Mouse (Mus musculus): ENCODE results near the gene Foxi1. TPM values are rescaled to one million over a fixed set of nuclear protein-coding genes. Genes with fewer than 3 reads are reported as not detected.
"Not testable (repeated sequence)": the region's sequence is repeated elsewhere in the genome, so short reads cannot be mapped to it uniquely, and the experiment has no call there.

The Foxi1 gene
- polyA plus RNA-seq (2014; fragmentation: Nextera tagmentation; extraction: Ambion mirVana), result not detected in 2 replicates

GRCm38 (mm10) chr11:34207989-34208388 lies at the start of gene Foxi1:
Gene Foxi1 (minus strand): TSS chr11:34208089.
- H3K27ac ChIP-seq (ENCODE audit: low read depth, low read length), result no peak within 1 kb of the TSS
- H3K4me3 ChIP-seq (ENCODE audit: low read depth, low read length), result no peak within 1 kb of the TSS
- 78% methylated on average over 10 of the region's 10 CpGs for WGBS (ENCODE audit: insufficient replicate concordance)
- H3K27me3 ChIP-seq (ENCODE audit: control insufficient read depth, insufficient read depth, low read length), result no peaks in the 10 kb centered on the region
- no peaks in the 10 kb centered on the region for H3K4me1 ChIP-seq (ENCODE audit: control insufficient read depth, insufficient read depth, low read length)
- no peaks in the 10 kb centered on the region for H3K36me3 ChIP-seq (ENCODE audit: control insufficient read depth, insufficient read depth, low read length)
- no peaks in the 10 kb centered on the region for H3K9me3 ChIP-seq (replicated peaks; ENCODE audit: control insufficient read depth, low read length)
- no peak within 1 kb of the TSS for H3K9ac ChIP-seq (ENCODE audit: low read depth, low read length)
- H3K4me2 ChIP-seq, result no peak within 1 kb of the TSS
- no peak for ATAC-seq (replicated peaks; ENCODE audit: insufficient number of reproducible peaks, low FRiP score, low TSS enrichment)

- Histone ChIP-seq H3K27me3 (ENCODE audit: control insufficient read depth, insufficient read depth, low read length) (no peaks in the 10 kb centered on the region), H3K36me3 (ENCODE audit: control insufficient read depth, insufficient read depth, low read length) (no peaks in the 10 kb centered on the region), H3K4me3 (ENCODE audit: low read depth, low read length) (no peak overlapping the region), H3K4me2 (no peak overlapping the region), H3K9me3 (replicated peaks; ENCODE audit: control insufficient read depth, low read length) (no peaks in the 10 kb centered on the region), H3K27ac (ENCODE audit: low read depth, low read length) (no peak overlapping the region), H3K9ac (ENCODE audit: low read depth, low read length) (no peak overlapping the region), H3K4me1 (ENCODE audit: control insufficient read depth, insufficient read depth, low read length) (no peaks in the 10 kb centered on the region)
- WGBS (ENCODE audit: insufficient replicate concordance), result 28% methylated on average over 6 of the region's 6 CpGs
- ATAC-seq (replicated peaks; ENCODE audit: insufficient number of reproducible peaks, low FRiP score, low TSS enrichment), result no peak
Measured at GRCm38 (mm10) chr11:34242979-34243378, 35.1 kb upstream of the Foxi1 start.

DNA sequence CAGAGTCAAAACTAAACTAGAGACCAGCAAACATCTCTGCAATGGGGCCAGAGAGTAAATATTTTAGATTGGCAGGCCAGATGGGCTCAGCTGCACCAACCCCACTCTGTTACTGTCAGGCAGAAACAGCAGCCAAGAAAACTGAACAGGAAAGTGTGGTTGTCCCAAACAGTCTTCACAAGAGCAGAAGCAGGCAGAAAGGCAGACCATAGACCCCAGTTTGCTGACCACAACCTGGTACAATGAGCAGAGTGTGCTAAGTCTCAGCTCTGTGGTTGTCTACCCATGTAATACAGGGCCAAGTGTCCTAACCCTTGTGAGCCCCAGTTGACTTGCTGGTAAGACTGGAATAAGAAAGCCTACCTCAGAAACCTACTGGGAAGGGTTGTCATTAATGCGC lies 32.4 kb upstream of the Foxi1 start:
- H3K36me3 ChIP-seq (ENCODE audit: control insufficient read depth, insufficient read depth, low read length), result no peaks in the 10 kb centered on the region
- WGBS (ENCODE audit: insufficient replicate concordance), result 95% methylated on average over 1 of the region's 1 CpGs
- no peaks in the 10 kb centered on the region for H3K4me1 ChIP-seq (ENCODE audit: control insufficient read depth, insufficient read depth, low read length)

DNA sequence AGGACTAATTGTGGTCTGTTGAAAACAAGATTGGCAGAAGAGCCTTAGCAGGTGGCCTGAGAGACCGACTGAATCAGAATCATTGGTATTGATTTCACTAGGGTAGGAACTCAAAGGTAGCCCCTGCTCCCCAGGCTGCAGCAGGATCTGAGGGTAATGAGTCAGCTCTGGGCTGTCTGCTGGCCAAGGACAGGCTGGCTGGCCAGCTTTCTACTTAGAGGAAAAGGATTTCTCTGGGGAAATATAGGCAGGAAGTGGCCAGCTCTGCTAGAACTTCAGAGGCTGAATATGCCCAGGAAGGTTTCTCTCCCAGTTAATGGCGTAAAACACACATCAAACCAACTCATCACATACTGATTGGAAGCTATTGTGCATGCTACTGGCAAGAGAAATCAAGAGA lies 31.8 kb upstream of the Foxi1 start:
- ATAC-seq (replicated peaks; ENCODE audit: insufficient number of reproducible peaks, low FRiP score, low TSS enrichment), result no peak
- Histone ChIP-seq H3K36me3 (ENCODE audit: control insufficient read depth, insufficient read depth, low read length) (no peaks in the 10 kb centered on the region), H3K4me3 (ENCODE audit: low read depth, low read length) (no peak overlapping the region), H3K4me1 (ENCODE audit: control insufficient read depth, insufficient read depth, low read length) (no peaks in the 10 kb centered on the region), H3K27me3 (ENCODE audit: control insufficient read depth, insufficient read depth, low read length) (no peaks in the 10 kb centered on the region), H3K27ac (ENCODE audit: low read depth, low read length) (no peak overlapping the region), H3K9ac (ENCODE audit: low read depth, low read length) (no peak overlapping the region), H3K4me2 (no peak overlapping the region), H3K9me3 (replicated peaks; ENCODE audit: control insufficient read depth, low read length) (no peaks in the 10 kb centered on the region)
- WGBS (ENCODE audit: insufficient replicate concordance), result 80% methylated on average over 2 of the region's 2 CpGs

More for the DNA sequence above, 32.4 kb upstream of the Foxi1 start:
- Histone ChIP-seq H3K27me3 (ENCODE audit: control insufficient read depth, insufficient read depth, low read length) (no peaks in the 10 kb centered on the region), H3K27ac (ENCODE audit: low read depth, low read length) (no peak overlapping the region), H3K4me2 (no peak overlapping the region), H3K9ac (ENCODE audit: low read depth, low read length) (no peak overlapping the region), H3K4me3 (ENCODE audit: low read depth, low read length) (no peak overlapping the region), H3K9me3 (replicated peaks; ENCODE audit: control insufficient read depth, low read length) (no peaks in the 10 kb centered on the region)
- no peak for ATAC-seq (replicated peaks; ENCODE audit: insufficient number of reproducible peaks, low FRiP score, low TSS enrichment)

DNA sequence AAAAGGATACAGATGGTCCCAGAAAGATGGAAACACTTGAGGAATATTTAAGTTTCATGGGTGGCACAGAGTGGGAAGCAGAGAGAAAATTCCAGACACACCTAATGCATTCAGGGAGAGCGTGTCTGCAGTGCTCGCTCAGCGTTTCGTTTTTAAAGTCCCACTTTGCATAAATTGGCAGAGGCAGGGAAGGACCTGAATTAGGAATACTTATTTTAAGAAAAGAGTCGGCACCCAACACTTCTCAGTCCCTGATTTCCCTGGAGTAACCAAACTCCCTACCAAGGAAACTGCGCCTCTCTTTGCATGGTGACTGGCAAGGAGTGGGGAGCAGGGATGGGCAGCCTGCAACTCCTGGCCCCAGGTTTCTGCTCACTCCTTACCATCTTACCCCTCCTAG lies 29.0 kb upstream of the Foxi1 start:
- no peak overlapping the region for H3K4me3 ChIP-seq (ENCODE audit: low read depth, low read length)
- no peak overlapping the region for H3K27ac ChIP-seq (ENCODE audit: low read depth, low read length)
- ATAC-seq (replicated peaks; ENCODE audit: insufficient number of reproducible peaks, low FRiP score, low TSS enrichment), result no peak
- H3K27me3 ChIP-seq (ENCODE audit: control insufficient read depth, insufficient read depth, low read length), result no peaks in the 10 kb centered on the region
- WGBS (ENCODE audit: insufficient replicate concordance), result 89% methylated on average over 6 of the region's 6 CpGs
- H3K9ac ChIP-seq (ENCODE audit: low read depth, low read length), result no peak overlapping the region
- no peak overlapping the region for H3K4me2 ChIP-seq
- H3K9me3 ChIP-seq (replicated peaks; ENCODE audit: control insufficient read depth, low read length), result no peaks in the 10 kb centered on the region
- H3K4me1 ChIP-seq (ENCODE audit: control insufficient read depth, insufficient read depth, low read length), result no peaks in the 10 kb centered on the region
- H3K36me3 ChIP-seq (ENCODE audit: control insufficient read depth, insufficient read depth, low read length), result no peaks in the 10 kb centered on the region

DNA sequence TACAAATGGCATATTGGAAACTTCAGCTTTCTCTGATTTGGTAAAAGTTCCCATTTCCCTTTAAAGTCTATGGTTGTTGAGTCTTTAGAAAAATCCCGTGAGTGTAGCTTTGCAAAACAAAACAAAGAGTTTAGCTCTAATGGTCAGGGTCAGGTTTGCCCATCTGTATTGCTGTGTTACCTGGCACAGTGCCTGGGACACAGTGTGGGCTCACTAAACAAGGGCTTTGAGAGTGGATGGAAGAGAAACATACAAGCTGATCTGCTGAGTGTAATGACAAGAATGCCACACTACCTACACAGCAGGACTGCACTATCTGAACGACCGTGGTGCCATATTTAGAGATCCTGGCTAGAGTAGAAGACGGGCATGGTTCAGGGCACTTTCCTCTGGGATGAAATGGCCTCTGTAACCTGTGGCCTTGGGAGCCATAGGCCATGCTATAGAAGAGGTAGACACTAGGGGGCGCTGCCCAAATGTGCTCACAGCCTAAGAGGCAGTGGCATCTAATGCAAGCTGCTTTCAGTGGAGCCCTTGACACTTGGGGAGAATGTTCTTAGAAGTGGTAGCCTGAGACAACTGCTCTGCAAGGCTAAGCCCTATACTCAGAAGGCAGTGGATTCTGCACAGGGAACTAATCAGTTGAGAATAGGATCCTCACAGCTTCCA lies 28.3 kb upstream of the Foxi1 start:
- 51% methylated on average over 5 of the region's 5 CpGs for WGBS (ENCODE audit: insufficient replicate concordance)
- no peak for ATAC-seq (replicated peaks; ENCODE audit: insufficient number of reproducible peaks, low FRiP score, low TSS enrichment)
- no peaks in the 10 kb centered on the region for H3K9me3 ChIP-seq (replicated peaks; ENCODE audit: control insufficient read depth, low read length)

DNA sequence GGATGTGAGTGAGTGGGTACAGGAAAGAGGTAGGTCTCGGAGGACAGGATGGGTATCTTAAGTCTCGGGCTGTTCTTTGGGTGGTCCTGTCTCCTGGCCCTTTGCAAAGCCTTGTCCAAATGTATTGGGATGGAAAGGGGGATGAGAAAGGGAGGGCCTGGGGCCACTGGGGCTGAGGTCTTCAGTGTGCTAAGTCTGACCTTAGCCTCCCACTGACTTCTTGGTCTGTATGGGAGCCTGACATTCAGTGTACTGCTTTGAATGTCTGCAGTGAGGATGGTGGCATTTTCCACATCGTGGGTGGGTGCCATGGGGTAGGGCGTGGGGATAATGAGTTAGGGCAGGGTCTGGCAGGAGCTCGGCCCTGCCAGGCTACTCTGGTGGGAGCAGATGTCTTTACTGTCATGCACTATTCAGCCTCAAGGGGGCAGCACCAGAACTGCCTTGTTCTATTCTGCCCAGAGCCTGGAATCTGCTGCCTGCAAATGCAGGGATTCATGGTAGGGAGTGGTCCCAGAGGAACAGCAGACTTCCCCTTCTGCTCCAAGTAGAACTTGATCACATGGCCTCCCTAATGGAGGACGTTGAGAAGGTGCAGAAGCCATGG lies 21.0 kb upstream of the Foxi1 start:
- Histone ChIP-seq H3K4me3 (ENCODE audit: low read depth, low read length) (no peak overlapping the region), H3K4me2 (no peak overlapping the region), H3K27ac (ENCODE audit: low read depth, low read length) (no peak overlapping the region), H3K36me3 (ENCODE audit: control insufficient read depth, insufficient read depth, low read length) (no peaks in the 10 kb centered on the region), H3K9ac (ENCODE audit: low read depth, low read length) (no peak overlapping the region), H3K4me1 (ENCODE audit: control insufficient read depth, insufficient read depth, low read length) (no peaks in the 10 kb centered on the region), H3K27me3 (ENCODE audit: control insufficient read depth, insufficient read depth, low read length) (no peaks in the 10 kb centered on the region), H3K9me3 (replicated peaks; ENCODE audit: control insufficient read depth, low read length) (no peaks in the 10 kb centered on the region)
- 39% methylated on average over 6 of the region's 6 CpGs for WGBS (ENCODE audit: insufficient replicate concordance)
- ATAC-seq (replicated peaks; ENCODE audit: insufficient number of reproducible peaks, low FRiP score, low TSS enrichment), result no peak

More for the DNA sequence above, 28.3 kb upstream of the Foxi1 start:
- H3K36me3 ChIP-seq (ENCODE audit: control insufficient read depth, insufficient read depth, low read length), result no peaks in the 10 kb centered on the region
- H3K4me3 ChIP-seq (ENCODE audit: low read depth, low read length), result no peak overlapping the region
- H3K4me1 ChIP-seq (ENCODE audit: control insufficient read depth, insufficient read depth, low read length), result no peaks in the 10 kb centered on the region
- no peaks in the 10 kb centered on the region for H3K27me3 ChIP-seq (ENCODE audit: control insufficient read depth, insufficient read depth, low read length)
- no peak overlapping the region for H3K9ac ChIP-seq (ENCODE audit: low read depth, low read length)
- no peak overlapping the region for H3K27ac ChIP-seq (ENCODE audit: low read depth, low read length)
- no peak overlapping the region for H3K4me2 ChIP-seq

GRCm38 (mm10) chr11:34227180-34227579 lies 19.3 kb upstream of the Foxi1 start:
- H3K9ac ChIP-seq (ENCODE audit: low read depth, low read length), result no peak overlapping the region
- no peaks in the 10 kb centered on the region for H3K4me1 ChIP-seq (ENCODE audit: control insufficient read depth, insufficient read depth, low read length)
- 42% methylated on average over 1 of the region's 1 CpGs for WGBS (ENCODE audit: insufficient replicate concordance)
- no peaks in the 10 kb centered on the region for H3K9me3 ChIP-seq (replicated peaks; ENCODE audit: control insufficient read depth, low read length)
- H3K4me2 ChIP-seq, result no peak overlapping the region
- H3K36me3 ChIP-seq (ENCODE audit: control insufficient read depth, insufficient read depth, low read length), result no peaks in the 10 kb centered on the region
- H3K27me3 ChIP-seq (ENCODE audit: control insufficient read depth, insufficient read depth, low read length), result no peaks in the 10 kb centered on the region; the same call in 1 of the 2 replicates
- no peak overlapping the region for H3K4me3 ChIP-seq (ENCODE audit: low read depth, low read length)
- ATAC-seq (replicated peaks; ENCODE audit: insufficient number of reproducible peaks, low FRiP score, low TSS enrichment), result no peak
- no peak overlapping the region for H3K27ac ChIP-seq (ENCODE audit: low read depth, low read length)

DNA sequence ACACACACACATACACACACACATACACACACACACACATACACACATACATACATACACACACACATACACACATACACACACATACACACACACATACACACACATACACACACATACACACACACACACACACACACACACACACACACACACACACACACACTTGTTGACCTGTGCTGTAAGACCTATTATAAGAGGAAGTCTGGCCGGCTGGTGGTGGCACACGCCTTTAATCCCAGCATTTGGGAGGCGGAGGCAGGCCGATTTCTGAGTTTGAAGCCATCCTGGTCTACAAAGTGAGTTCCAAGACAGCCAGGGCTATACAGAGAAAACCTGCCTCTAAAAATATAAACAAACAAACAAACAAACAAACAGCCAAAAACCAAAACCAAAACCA lies 12.7 kb upstream of the Foxi1 start:
- H3K9ac ChIP-seq (ENCODE audit: low read depth, low read length); H3K27me3 ChIP-seq (ENCODE audit: control insufficient read depth, insufficient read depth, low read length); ATAC-seq (replicated peaks; ENCODE audit: insufficient number of reproducible peaks, low FRiP score, low TSS enrichment); H3K9me3 ChIP-seq (replicated peaks; ENCODE audit: control insufficient read depth, low read length); H3K36me3 ChIP-seq (ENCODE audit: control insufficient read depth, insufficient read depth, low read length); H3K4me3 ChIP-seq (ENCODE audit: low read depth, low read length); H3K4me1 ChIP-seq (ENCODE audit: control insufficient read depth, insufficient read depth, low read length); H3K27ac ChIP-seq (ENCODE audit: low read depth, low read length); H3K4me2 ChIP-seq: not testable (repeated sequence)
- WGBS (ENCODE audit: insufficient replicate concordance), result 88% methylated on average over 4 of the region's 4 CpGs
